Mouse (Mus musculus) liver, embryonic 15.5 days (tissue): ENCODE data around the gene Gpm6b. TPM values are rescaled to one million over a fixed set of nuclear protein-coding genes. Genes with fewer than 3 reads are reported as not detected.
A peak's percentile ranks its signal among the peaks of the same experiment; 100 is the strongest.

Experiments
- ATAC-seq: fragments of 200-750 bp; cut with Nextera tagmentation; 2 replicates; pipeline ENCODE4 v1.8.0; 2017; ENCODE audit warnings: moderate number of reproducible peaks, mild to moderate bottlenecking, moderate library complexity; ENCODE audit not compliant: insufficient read depth
- H3K27ac ChIP-seq: fragments of 300-500 bp; sonication (generic); replicated peaks from 2 replicates; pipeline ENCODE4 v1.5.1; 2015; ENCODE audit warnings: mild to moderate bottlenecking, inconsistent platforms
- H3K27me3 ChIP-seq: fragments of 300-500 bp; sonication (generic); 2 replicates; pipeline ENCODE4 v1.6.1; 2015; ENCODE audit warnings: mild to moderate bottlenecking, inconsistent platforms
- H3K36me3 ChIP-seq: fragments of 300-500 bp; sonication (generic); replicated peaks from 2 replicates; pipeline ENCODE4 v1.6.1; 2015; ENCODE audit warnings: moderate library complexity, mild to moderate bottlenecking, inconsistent platforms
- H3K4me1 ChIP-seq: fragments of 300-500 bp; sonication (generic); replicated peaks from 2 replicates; pipeline ENCODE4 v1.6.1; 2015; ENCODE audit warnings: inconsistent platforms
- H3K4me2 ChIP-seq: fragments of 300-500 bp; sonication (generic); 2 replicates; pipeline ENCODE4 v1.6.1; 2015; ENCODE audit warnings: moderate library complexity, mild to moderate bottlenecking, inconsistent platforms
- H3K4me3 ChIP-seq: fragments of 300-500 bp; sonication (generic); replicated peaks from 2 replicates; pipeline ENCODE4 v1.5.1; 2015; ENCODE audit warnings: mild to moderate bottlenecking, inconsistent platforms
- H3K9ac ChIP-seq: fragments of 300-500 bp; sonication (generic); 2 replicates; pipeline ENCODE4 v1.6.1; 2015; ENCODE audit warnings: moderate library complexity, mild to moderate bottlenecking, inconsistent platforms
- H3K9me3 ChIP-seq: fragments of 300-500 bp; sonication (generic); replicated peaks from 2 replicates; pipeline ENCODE4 v1.6.1; 2016; ENCODE audit warnings: inconsistent platforms
- WGBS: fragments of 180-500 bp; shearing (Covaris S2); methylation state at CpG from one replicate; pipeline ENCODE4 v1.1.7; 2015; ENCODE audit warnings: mixed read lengths; ENCODE audit not compliant: insufficient replicate concordance; 5-methylcytosine and 5-hydroxymethylcytosine counted together
- polyA plus RNA-seq: library from polyadenylated mRNA; unstranded; fragments of >200 nt; fragmentation: Nextera tagmentation; extraction: Ambion mirVana; gene quantifications from 2 replicates; pipeline ENCODE4 v1.2.1, GENCODE M21; 2015

Gpm6b gene
- polyA plus RNA-seq, 1 experiment from 2014 or later: 2.3 TPM

DNA sequence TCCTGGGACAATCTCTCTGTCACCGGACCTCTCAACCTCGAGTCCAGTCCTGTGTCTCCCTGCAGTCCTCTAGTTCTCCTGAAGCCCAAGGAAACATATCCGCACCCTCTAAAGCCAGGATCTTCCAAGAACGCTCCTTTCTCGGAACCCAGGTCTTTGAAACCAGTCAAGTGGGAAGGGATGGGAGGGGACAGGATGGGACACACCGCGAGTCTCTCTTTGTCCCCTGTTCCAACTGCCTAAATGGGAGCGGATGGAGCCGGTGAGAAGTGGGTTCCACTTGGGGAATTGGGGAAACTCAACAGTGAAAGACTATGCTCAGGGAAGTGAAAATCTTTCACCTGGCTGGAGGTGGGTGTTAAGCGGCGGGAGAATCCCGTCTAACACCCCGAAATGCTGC lies 809 bp downstream of the Gpm6b start:
- H3K9me3 ChIP-seq: no peaks in the 10 kb centered on the region
- no peaks in the 10 kb centered on the region for H3K4me1 ChIP-seq
- WGBS: 22% methylated on average over 13 of the region's 13 CpGs
- H3K4me2 ChIP-seq: peak overlapping the region; percentile 63
- H3K27me3 ChIP-seq: peaks cover 45% of the 10 kb centered on the region
- no peak overlapping the region for H3K27ac ChIP-seq
- H3K4me3 ChIP-seq: peak overlapping the region; percentile 42
- no peak overlapping the region for H3K9ac ChIP-seq
- H3K36me3 ChIP-seq: no peaks in the 10 kb centered on the region
- ATAC-seq: no peak

DNA sequence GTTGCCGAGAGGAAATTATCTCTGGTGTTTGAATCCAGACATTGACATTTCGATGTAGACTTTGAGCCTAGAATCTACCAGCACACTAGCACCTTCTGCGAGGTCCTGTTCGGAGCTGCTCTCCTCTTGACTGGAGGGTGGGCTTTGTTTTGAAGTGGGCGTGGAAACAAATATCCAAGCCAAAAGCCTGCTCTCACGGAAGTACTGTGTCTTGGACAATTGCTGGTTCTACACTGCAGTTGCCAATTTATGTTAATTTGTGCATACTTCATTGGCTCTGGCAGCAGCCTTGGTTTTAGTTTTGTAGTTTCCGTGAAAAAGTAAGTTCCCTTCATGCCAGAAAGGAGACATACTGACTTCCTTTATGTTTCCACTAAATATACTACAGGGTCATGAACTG lies 2.0 kb downstream of the Gpm6b start:
- Histone ChIP-seq H3K9me3 (no peaks in the 10 kb centered on the region), H3K27ac (no peak overlapping the region), H3K27me3 (peaks cover 45% of the 10 kb centered on the region), H3K4me1 (no peaks in the 10 kb centered on the region), H3K4me3 (no peak overlapping the region), H3K4me2 (no peak overlapping the region), H3K9ac (no peak overlapping the region), H3K36me3 (no peaks in the 10 kb centered on the region)
- WGBS: 57% methylated on average over 7 of the region's 7 CpGs
- no peak for ATAC-seq

DNA sequence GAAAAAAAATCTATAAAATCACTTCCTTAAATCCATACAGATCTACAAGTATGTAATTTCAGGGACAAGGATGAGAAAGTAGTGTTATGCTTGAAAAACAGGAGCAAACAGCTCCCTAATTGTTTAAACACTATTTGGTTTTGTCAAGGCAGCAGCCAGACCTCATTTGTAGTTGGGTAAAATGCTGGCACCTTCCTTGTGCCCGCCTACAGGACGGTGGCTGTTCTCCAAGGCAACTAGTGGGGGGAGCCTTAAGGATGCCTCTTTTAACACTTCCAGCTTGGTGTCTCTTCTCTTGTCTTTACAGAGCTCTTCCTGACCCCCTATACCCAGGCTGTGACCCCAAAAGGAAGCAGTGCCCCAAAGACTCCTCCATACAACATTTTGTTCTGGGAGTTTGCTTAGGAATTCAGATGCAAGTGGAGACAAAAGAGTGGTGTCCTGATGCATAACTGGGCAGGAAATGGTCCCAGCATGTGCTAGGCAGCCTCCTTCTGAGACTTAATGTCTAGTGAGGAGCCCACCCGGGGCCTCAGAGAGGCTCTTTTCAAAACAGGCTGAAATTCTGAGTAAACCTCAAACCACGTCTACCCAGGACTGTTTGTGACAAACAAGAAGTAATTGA lies 4.7 kb downstream of the Gpm6b start:
- Histone ChIP-seq H3K4me1 (no peaks in the 10 kb centered on the region), H3K27me3 (peaks cover 27% of the 10 kb centered on the region), H3K9ac (no peak overlapping the region), H3K9me3 (no peaks in the 10 kb centered on the region), H3K4me2 (no peak overlapping the region), H3K27ac (no peak overlapping the region), H3K4me3 (no peak overlapping the region), H3K36me3 (no peaks in the 10 kb centered on the region)
- ATAC-seq: no peak
- WGBS: 47% methylated on average over 4 of the region's 4 CpGs

DNA sequence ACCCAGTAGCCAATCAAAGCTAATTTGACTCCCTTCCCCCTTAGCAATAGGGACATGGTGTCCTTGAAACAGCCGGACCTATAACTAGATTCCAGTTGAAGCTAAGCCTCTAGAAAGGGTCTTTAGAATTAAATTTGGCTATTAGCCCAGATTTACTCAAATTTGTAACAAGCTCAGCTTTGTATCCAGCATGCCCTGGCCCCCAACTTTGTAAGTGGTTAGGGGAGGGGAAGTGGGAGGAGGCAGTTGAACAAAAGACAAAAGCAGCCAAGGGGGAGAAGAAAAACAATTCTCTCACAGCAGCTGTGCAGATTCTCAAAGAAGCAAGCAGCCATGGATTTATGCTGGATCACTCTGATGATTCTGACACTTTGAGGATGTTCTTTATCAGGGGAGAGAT lies 32.8 kb downstream of the Gpm6b start:
- H3K9ac ChIP-seq: no peak overlapping the region
- WGBS: 31% methylated on average over 1 of the region's 1 CpGs
- no peak overlapping the region for H3K27ac ChIP-seq
- ATAC-seq: no peak
- no peaks in the 10 kb centered on the region for H3K27me3 ChIP-seq
- H3K36me3 ChIP-seq: no peaks in the 10 kb centered on the region
- H3K4me3 ChIP-seq: no peak overlapping the region
- H3K4me2 ChIP-seq: no peak overlapping the region
- no peaks in the 10 kb centered on the region for H3K4me1 ChIP-seq
- no peaks in the 10 kb centered on the region for H3K9me3 ChIP-seq

DNA sequence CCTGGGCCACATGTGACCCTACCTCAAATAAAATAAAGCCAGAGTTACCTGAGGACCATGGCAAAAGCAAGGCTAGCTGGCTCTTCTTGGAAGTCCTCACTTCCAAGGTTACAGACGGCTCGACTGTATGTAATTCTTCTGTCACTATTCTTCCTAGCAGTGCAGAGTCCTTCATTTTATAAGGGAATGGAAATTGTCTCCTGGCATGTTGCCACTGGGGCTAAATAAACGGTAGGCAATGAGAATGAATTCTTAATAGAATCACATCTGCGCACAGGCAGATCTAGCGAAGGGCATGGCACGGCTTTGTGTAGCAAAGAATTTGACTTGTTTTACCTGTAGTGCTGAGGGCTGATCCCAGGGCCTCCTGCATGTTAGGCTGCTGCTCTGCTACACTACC lies 33.9 kb downstream of the Gpm6b start:
- Histone ChIP-seq H3K27me3 (no peaks in the 10 kb centered on the region), H3K4me1 (no peaks in the 10 kb centered on the region), H3K27ac (no peak overlapping the region), H3K9me3 (no peaks in the 10 kb centered on the region), H3K36me3 (no peaks in the 10 kb centered on the region), H3K4me2 (no peak overlapping the region), H3K9ac (no peak overlapping the region), H3K4me3 (no peak overlapping the region)
- 70% methylated on average over 6 of the region's 6 CpGs for WGBS
- no peak for ATAC-seq

DNA sequence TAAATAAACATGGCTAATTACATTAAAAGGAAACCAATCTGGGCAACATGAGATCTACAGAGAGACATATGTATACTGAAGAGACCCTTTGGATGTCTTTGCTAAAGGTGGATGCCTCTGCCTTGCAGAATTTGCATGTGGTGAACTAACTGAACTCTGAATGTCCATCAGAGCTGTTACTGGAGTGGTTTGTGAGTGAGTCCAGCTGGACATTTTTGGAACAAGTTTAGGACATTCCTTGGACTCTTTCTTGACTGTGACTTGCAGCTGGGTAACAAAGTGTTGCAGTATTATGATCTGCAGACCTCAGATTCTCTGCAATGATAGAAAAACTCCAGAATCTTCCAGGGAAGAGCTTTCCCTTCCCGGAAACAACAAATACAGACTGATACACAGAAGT lies 41.1 kb downstream of the Gpm6b start:
- no peak for ATAC-seq
- 55% methylated on average over 1 of the region's 1 CpGs for WGBS
- no peak overlapping the region for H3K9ac ChIP-seq

DNA sequence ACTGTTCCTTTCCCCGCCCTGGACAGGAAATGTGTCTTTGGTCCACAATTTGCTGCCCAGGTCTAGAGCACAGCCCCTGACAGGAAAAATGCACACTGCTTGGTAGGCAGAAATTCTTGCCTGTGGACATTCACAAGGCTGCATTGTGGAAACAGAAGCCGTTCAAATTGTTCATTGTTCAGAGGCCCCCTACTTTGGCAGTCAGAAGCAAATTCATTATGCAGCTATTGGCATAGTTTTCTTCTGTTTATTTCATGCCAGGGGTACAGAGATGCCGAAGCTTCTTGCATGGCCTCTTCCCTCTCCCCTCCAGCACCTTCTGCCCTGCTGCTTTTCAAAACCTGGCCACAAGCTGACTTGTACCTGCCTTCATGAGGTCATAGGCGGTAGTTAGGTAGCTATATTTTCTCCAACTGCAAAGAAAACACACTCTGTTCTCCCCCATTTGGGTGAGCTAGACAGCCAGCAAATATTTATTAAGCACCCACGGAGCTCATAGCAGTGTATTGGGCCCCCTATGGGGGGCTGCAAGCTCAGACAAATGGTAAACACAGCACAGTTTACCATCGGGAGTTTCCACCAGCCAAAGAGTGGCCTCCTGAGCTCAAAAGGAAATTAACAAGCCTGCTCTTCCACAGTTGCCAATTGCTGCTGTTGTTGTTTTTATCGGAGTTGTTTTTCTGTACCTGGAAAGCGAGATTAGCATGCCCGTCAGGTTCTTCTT lies 48.2 kb downstream of the Gpm6b start:
- ATAC-seq: no peak
- H3K4me3 ChIP-seq: no peak overlapping the region
- H3K27ac ChIP-seq: no peak overlapping the region
- H3K4me2 ChIP-seq: no peak overlapping the region
- 52% methylated on average over 9 of the region's 9 CpGs for WGBS
- H3K4me1 ChIP-seq: no peaks in the 10 kb centered on the region
- H3K9me3 ChIP-seq: no peaks in the 10 kb centered on the region
- no peaks in the 10 kb centered on the region for H3K36me3 ChIP-seq
- H3K9ac ChIP-seq: no peak overlapping the region
- no peaks in the 10 kb centered on the region; the same call in 1 of the 2 replicates for H3K27me3 ChIP-seq

More for the DNA sequence above, 41.1 kb downstream of the Gpm6b start:
- Histone ChIP-seq H3K27ac (no peak overlapping the region), H3K27me3 (no peaks in the 10 kb centered on the region; the same call in 1 of the 2 replicates), H3K4me2 (no peak overlapping the region), H3K36me3 (no peaks in the 10 kb centered on the region), H3K9me3 (no peaks in the 10 kb centered on the region), H3K4me3 (no peak overlapping the region), H3K4me1 (no peaks in the 10 kb centered on the region)

DNA sequence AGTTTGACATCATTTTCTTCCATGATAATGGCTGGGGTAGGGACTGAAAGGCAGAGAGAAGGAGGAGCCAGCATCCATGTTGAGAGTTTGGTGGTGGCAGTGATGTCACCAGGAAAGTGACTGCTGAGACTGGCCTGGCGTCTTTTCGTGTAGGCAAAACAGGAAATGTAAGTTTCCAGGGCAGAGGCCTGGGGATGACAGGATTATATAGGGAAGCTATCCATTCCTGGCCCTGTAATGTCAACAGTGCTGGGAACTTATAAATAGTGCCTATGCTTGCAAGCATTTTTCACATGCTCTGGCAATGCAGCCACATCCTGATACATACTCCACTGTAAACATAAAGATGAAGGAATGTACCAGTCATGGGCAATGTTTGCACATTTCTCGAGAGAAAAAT lies 52.6 kb downstream of the Gpm6b start:
- no peak for ATAC-seq
- H3K4me3 ChIP-seq: no peak overlapping the region
- no peaks in the 10 kb centered on the region for H3K4me1 ChIP-seq
- no peaks in the 10 kb centered on the region for H3K9me3 ChIP-seq
- 47% methylated on average over 3 of the region's 3 CpGs for WGBS
- no peak overlapping the region for H3K9ac ChIP-seq
- no peak overlapping the region for H3K4me2 ChIP-seq
- H3K27me3 ChIP-seq: no peaks in the 10 kb centered on the region; the same call in 1 of the 2 replicates
- no peaks in the 10 kb centered on the region for H3K36me3 ChIP-seq
- no peak overlapping the region for H3K27ac ChIP-seq

DNA sequence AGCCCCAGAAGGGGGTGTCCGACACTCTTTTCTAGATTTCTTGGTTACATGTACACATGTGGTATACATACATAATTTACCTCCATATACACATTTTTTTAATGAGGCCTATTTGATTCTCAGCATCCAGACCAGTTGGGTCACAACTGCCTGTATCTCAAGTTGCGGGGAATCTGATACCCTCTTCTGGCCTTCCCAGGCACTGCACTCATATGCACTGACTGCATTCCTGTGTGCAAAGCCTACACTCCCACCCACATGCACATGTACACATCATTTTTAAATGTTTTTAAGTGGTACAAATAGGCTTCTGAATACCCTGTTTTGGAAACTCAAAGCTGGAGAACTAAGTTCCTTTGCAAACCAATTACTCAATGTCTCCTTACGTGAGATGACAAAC lies 54.8 kb downstream of the Gpm6b start:
- Histone ChIP-seq H3K27ac (no peak overlapping the region), H3K4me1 (no peaks in the 10 kb centered on the region), H3K4me2 (no peak overlapping the region), H3K27me3 (no peaks in the 10 kb centered on the region; the same call in 1 of the 2 replicates), H3K9ac (no peak overlapping the region), H3K36me3 (no peaks in the 10 kb centered on the region), H3K9me3 (no peaks in the 10 kb centered on the region), H3K4me3 (no peak overlapping the region)
- WGBS: 72% methylated on average over 3 of the region's 3 CpGs
- ATAC-seq: no peak

DNA sequence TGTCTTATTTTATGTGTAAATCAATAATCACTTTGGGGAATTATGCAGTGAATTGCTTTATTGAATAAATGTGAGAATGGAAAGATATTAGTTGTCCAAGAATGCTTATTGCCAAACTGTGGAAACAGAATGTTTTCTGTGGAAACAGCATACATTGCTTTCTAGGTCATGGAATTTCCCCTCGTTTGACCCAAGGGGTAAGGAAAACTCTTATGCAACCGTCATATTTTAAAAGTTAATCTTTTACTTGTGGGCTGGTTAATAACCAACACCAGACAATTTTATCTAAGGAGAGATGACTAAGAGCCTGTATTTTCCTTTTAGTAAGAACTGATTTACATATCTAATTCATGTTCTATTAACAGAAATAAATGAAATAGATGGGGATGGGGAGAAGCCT lies 64.1 kb downstream of the Gpm6b start:
- Histone ChIP-seq H3K27me3 (no peaks in the 10 kb centered on the region; the same call in 1 of the 2 replicates), H3K4me1 (no peaks in the 10 kb centered on the region), H3K9ac (no peak overlapping the region), H3K27ac (no peak overlapping the region), H3K4me2 (no peak overlapping the region), H3K9me3 (no peaks in the 10 kb centered on the region), H3K4me3 (no peak overlapping the region), H3K36me3 (no peaks in the 10 kb centered on the region)
- 47% methylated on average over 2 of the region's 2 CpGs for WGBS
- ATAC-seq: no peak

DNA sequence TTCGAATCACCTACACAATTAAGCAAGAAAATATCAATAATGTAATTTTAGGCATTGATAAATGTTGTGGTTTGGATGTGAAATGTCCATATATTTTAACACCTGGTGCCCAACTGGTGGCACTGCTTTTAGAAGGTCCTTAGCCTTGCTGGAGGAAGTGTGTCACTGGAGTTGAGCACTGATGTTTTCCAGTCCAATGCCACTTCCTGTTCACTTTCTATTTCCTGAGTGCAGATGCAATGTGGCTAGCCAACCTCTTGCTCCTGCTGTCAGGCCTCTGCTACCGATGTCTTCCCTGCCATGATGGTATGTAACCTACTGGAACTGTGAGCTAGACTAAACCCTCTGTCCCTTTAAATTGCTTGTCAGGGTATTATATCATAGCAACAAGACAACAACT lies 65.6 kb downstream of the Gpm6b start:
- no peaks in the 10 kb centered on the region for H3K4me1 ChIP-seq
- WGBS: 45% methylated on average over 2 of the region's 2 CpGs
- no peak overlapping the region for H3K27ac ChIP-seq
- H3K27me3 ChIP-seq: no peaks in the 10 kb centered on the region; the same call in 1 of the 2 replicates
- no peaks in the 10 kb centered on the region for H3K9me3 ChIP-seq
- H3K4me2 ChIP-seq: no peak overlapping the region
- no peak overlapping the region for H3K9ac ChIP-seq
- H3K4me3 ChIP-seq: no peak overlapping the region
- ATAC-seq: no peak
- no peaks in the 10 kb centered on the region for H3K36me3 ChIP-seq
